Mouse (Mus musculus) lung, postnatal 0 days (tissue): ENCODE data around the gene Smarca4.

Experiments used
- CTCF ChIP-seq: IDR thresholded peaks from 2 replicates; pipeline ENCODE4 v1.5.1; 2016; ENCODE audit warnings: antibody characterized with exemption, mild to moderate bottlenecking
- EP300 ChIP-seq: IDR thresholded peaks from 2 replicates; pipeline ENCODE4 v1.6.1; 2016; ENCODE audit warnings: antibody characterized with exemption, mild to moderate bottlenecking, control low read depth

DNA sequence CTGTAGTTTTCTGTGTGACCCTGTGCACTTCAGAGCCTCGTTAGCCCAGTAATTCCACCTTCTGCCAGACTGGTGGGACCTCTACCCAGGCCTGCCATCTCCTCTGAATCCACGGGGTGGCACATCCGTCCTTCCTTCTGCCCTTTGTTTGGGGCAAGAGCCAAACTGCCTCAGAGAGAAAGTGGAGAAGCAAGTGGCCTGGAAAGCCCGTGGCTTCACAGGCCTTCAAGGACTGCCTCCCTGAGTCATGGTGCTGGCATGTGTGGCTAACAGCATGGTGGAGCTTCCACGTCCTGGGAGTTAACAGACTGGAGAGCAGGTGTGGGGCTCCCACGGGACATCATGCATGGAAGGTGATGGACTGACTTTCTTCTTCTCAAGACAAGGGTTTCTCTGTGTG is 135.4 kb downstream of the Smarca4 start:
- TF ChIP-seq CTCF = peak; percentile 75
- no peak for TF ChIP-seq EP300
